Mouse (Mus musculus): ENCODE data around the gene Scamp1. TPM values are rescaled to one million over a fixed set of nuclear protein-coding genes. Genes with fewer than 3 reads are reported as not detected.

Gene Scamp1
- polyA plus RNA-seq, 1 experiment, result not detected

DNA sequence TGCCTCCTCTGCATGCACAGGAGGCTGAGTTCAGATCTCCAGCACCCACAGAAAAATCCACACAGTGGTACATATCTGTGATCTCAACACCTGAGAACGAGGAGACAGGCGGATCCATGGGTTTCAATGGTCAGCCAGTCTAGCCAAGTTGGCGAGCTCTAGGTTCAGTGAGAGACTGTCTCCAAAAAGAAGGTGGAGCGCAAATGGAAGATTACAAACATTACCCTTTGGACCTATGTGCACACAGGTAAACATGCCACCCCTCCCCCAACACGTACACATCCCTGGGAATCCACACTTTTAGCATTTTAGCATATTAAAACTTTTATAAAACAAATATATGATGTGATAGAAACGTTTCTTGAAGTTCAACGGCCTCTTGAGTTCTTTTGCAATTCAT, 21.9 kb upstream of the Scamp1 start:
- 68% methylated on average over 7 of the region's 7 CpGs for WGBS
- Histone ChIP-seq H3K4me3 (ENCODE audit: insufficient read depth, low read depth, low read length) (no peak overlapping the region), H3K4me1 (ENCODE audit: control insufficient read depth, insufficient read depth, low read length) (peaks cover 16% of the 10 kb centered on the region), H3K27ac (ENCODE audit: insufficient read depth, low read depth, low read length) (peak overlapping the region; percentile 98)
- TF ChIP-seq POLR2A (IDR thresholded peaks at IDR 0.05; ENCODE audit: insufficient read depth, low read depth, low read length), result no peak
- no peak for TF ChIP-seq CTCF (IDR thresholded peaks at IDR 0.05; ENCODE audit: insufficient read depth, low read depth, low read length)

DNA sequence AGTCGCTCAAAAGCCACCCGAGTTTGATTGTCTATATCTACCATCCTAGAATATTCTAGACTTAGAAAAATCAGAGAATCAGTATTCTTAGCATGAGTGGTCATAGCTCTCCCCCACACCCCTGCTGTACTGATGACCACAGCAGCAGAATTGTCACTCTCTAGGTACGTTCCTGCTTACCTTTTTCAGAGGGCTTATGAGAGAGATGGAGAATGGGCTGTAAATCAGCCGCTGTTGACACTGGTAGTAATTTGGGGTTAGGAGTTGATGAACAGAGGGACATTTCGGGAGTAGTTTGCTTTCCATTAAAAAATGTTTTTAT, 21.3 kb upstream of the Scamp1 start:
- TF ChIP-seq CTCF (IDR thresholded peaks at IDR 0.05; ENCODE audit: insufficient read depth, low read depth, low read length), result no peak
- no peak for TF ChIP-seq POLR2A (IDR thresholded peaks at IDR 0.05; ENCODE audit: insufficient read depth, low read depth, low read length)
- H3K27ac ChIP-seq (ENCODE audit: insufficient read depth, low read depth, low read length), result peak overlapping the region; percentile 98
- 9% methylated on average over 5 of the region's 5 CpGs for WGBS

DNA sequence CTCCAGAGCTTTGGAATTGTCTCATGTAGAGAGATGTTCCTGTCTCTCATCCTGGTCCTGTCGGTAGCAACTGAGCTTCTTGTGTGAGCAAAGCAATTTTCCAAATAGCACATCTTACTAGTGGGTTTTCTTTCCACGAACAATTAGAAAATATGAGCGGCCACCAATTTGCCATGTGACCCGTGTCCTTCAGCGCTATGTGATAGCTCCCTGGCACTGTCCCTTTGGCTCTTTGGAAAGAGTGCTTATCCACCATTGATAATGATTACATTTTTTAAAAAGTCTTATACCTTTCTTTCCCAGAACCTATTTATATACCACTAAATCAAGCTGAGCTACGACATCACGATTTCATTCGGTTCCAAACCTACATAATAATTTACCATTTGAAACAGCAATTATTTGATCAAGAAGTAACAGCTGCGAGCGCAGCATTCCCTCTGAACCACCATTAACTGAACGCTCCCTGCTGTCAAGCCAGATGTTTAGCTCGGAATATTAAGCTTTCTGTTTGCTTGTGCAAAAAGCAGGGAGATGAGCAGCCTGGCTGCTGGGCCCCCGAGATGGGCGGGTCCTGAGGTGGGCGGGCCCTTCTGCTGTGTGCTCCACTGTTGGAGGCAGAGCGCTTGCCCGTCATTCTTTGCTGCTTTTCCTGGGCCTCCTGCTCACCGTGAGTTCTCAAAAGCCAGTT, 20.8 kb upstream of the Scamp1 start:
- TF ChIP-seq POLR2A (IDR thresholded peaks at IDR 0.05; ENCODE audit: insufficient read depth, low read depth, low read length) (no peak), CTCF (IDR thresholded peaks at IDR 0.05; ENCODE audit: insufficient read depth, low read depth, low read length) (no peak)
- Histone ChIP-seq H3K4me1 (ENCODE audit: control insufficient read depth, insufficient read depth, low read length) (peaks cover 16% of the 10 kb centered on the region), H3K4me3 (ENCODE audit: insufficient read depth, low read depth, low read length) (no peak overlapping the region), H3K27ac (ENCODE audit: insufficient read depth, low read depth, low read length) (peak overlapping the region; percentile 98)
- WGBS, result 14% methylated on average over 18 of the region's 18 CpGs

More for the DNA sequence above, 21.3 kb upstream of the Scamp1 start:
- Histone ChIP-seq H3K4me1 (ENCODE audit: control insufficient read depth, insufficient read depth, low read length) (peaks cover 16% of the 10 kb centered on the region), H3K4me3 (ENCODE audit: insufficient read depth, low read depth, low read length) (no peak overlapping the region)

DNA sequence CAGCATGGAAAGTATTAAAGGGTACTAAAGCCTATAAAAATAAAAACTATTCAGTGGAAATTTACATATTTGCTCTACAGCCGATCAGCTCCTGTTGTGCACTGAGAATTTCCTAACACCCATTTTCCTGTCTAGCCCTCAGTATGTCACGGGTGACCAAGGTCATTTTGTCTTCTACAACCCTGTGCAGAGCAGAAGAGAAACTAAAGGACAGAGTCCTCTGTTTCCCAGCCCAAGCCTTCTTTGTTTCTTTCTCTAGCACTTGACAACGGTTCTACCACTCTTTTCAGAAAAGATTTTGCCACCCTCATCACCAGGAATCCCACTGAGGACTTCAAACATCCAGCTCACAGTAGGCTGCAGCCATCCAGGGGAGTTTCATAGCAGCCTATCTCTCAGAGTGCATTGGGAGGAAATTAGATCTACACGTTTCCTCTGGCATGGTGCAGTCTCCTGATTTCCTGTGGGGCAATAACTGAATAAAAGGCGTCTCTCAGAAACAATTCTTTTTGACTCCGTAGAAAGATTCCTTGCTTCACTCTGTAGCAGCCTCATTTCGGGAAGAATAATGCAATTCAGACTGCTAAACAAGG, 15.4 kb upstream of the Scamp1 start:
- Histone ChIP-seq H3K4me3 (ENCODE audit: insufficient read depth, low read depth, low read length) (no peak overlapping the region), H3K4me1 (ENCODE audit: control insufficient read depth, insufficient read depth, low read length) (peaks cover 8% of the 10 kb centered on the region), H3K27ac (ENCODE audit: insufficient read depth, low read depth, low read length) (no peak overlapping the region)
- TF ChIP-seq CTCF (IDR thresholded peaks at IDR 0.05; ENCODE audit: insufficient read depth, low read depth, low read length) (no peak), POLR2A (IDR thresholded peaks at IDR 0.05; ENCODE audit: insufficient read depth, low read depth, low read length) (no peak)
- 43% methylated on average over 7 of the region's 7 CpGs for WGBS

DNA sequence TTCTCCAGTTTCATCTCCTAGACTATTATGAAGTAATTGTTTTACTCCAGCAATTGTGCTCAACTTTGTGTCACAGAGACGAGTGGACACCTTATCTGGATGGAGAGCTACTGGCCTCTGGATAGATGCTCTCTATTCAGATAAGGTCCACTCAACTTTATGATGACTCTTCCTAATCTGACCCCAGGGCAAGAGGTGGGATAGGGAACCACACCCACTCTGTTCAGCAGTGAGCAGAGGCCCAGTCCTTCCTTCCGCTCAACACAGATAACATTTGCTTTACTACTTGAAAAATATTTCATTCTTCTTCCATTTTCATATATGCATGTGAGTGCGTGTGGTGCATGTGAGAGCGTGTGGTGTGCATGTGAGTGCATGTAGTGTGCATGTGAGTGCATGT, 14.6 kb upstream of the Scamp1 start:
- WGBS, result 96% methylated on average over 4 of the region's 4 CpGs

GRCm38 (mm10) chr13:94298401-94298800, 12.7 kb upstream of the Scamp1 start:
- Histone ChIP-seq H3K27ac (ENCODE audit: insufficient read depth, low read depth, low read length) (no peak overlapping the region), H3K4me3 (ENCODE audit: insufficient read depth, low read depth, low read length) (no peak overlapping the region), H3K4me1 (ENCODE audit: control insufficient read depth, insufficient read depth, low read length) (0 out of 2 replicates have a peak, but pooled peaks cover 2% of the 10 kb centered on the region)
- 91% methylated on average over 4 of the region's 4 CpGs for WGBS
- TF ChIP-seq POLR2A (IDR thresholded peaks at IDR 0.05; ENCODE audit: insufficient read depth, low read depth, low read length) (no peak), CTCF (IDR thresholded peaks at IDR 0.05; ENCODE audit: insufficient read depth, low read depth, low read length) (no peak)

More for the DNA sequence above, 14.6 kb upstream of the Scamp1 start:
- Histone ChIP-seq H3K4me1 (ENCODE audit: control insufficient read depth, insufficient read depth, low read length) (0 out of 2 replicates have a peak, but pooled peaks cover 2% of the 10 kb centered on the region), H3K27ac (ENCODE audit: insufficient read depth, low read depth, low read length) (no peak overlapping the region), H3K4me3 (ENCODE audit: insufficient read depth, low read depth, low read length) (no peak overlapping the region)
- TF ChIP-seq CTCF (IDR thresholded peaks at IDR 0.05; ENCODE audit: insufficient read depth, low read depth, low read length) (no peak), POLR2A (IDR thresholded peaks at IDR 0.05; ENCODE audit: insufficient read depth, low read depth, low read length) (no peak)

GRCm38 (mm10) chr13:94296371-94296770, 10.7 kb upstream of the Scamp1 start:
- TF ChIP-seq CTCF (IDR thresholded peaks at IDR 0.05; ENCODE audit: insufficient read depth, low read depth, low read length) (no peak), POLR2A (IDR thresholded peaks at IDR 0.05; ENCODE audit: insufficient read depth, low read depth, low read length) (no peak)
- Histone ChIP-seq H3K4me3 (ENCODE audit: insufficient read depth, low read depth, low read length) (no peak overlapping the region), H3K4me1 (ENCODE audit: control insufficient read depth, insufficient read depth, low read length) (0 out of 2 replicates have a peak, but pooled peaks cover 2% of the 10 kb centered on the region), H3K27ac (ENCODE audit: insufficient read depth, low read depth, low read length) (no peak overlapping the region)
- WGBS, result 94% methylated on average over 11 of the region's 11 CpGs

GRCm38 (mm10) chr13:94295922-94296321, 10.3 kb upstream of the Scamp1 start:
- no peak overlapping the region for H3K27ac ChIP-seq (ENCODE audit: insufficient read depth, low read depth, low read length)
- 0 out of 2 replicates have a peak, but pooled peaks cover 2% of the 10 kb centered on the region for H3K4me1 ChIP-seq (ENCODE audit: control insufficient read depth, insufficient read depth, low read length)
- 82% methylated on average over 8 of the region's 8 CpGs for WGBS
- no peak overlapping the region for H3K4me3 ChIP-seq (ENCODE audit: insufficient read depth, low read depth, low read length)
- TF ChIP-seq POLR2A (IDR thresholded peaks at IDR 0.05; ENCODE audit: insufficient read depth, low read depth, low read length) (no peak), CTCF (IDR thresholded peaks at IDR 0.05; ENCODE audit: insufficient read depth, low read depth, low read length) (no peak)

GRCm38 (mm10) chr13:94294886-94295285, 9.2 kb upstream of the Scamp1 start:
- 0 out of 2 replicates have a peak, but pooled peaks cover 2% of the 10 kb centered on the region for H3K4me1 ChIP-seq (ENCODE audit: control insufficient read depth, insufficient read depth, low read length)
- TF ChIP-seq POLR2A (IDR thresholded peaks at IDR 0.05; ENCODE audit: insufficient read depth, low read depth, low read length) (no peak), CTCF (IDR thresholded peaks at IDR 0.05; ENCODE audit: insufficient read depth, low read depth, low read length) (no peak)
- WGBS, result 45% methylated on average over 3 of the region's 3 CpGs

More at GRCm38 (mm10) chr13:94294886-94295285, 9.2 kb upstream of the Scamp1 start:
- Histone ChIP-seq H3K27ac (ENCODE audit: insufficient read depth, low read depth, low read length) (no peak overlapping the region), H3K4me3 (ENCODE audit: insufficient read depth, low read depth, low read length) (no peak overlapping the region)

All from olfactory bulb, adult 2 months (tissue).